Mouse (Mus musculus): Measurements from ENCODE around the gene Ift81.

DNA sequence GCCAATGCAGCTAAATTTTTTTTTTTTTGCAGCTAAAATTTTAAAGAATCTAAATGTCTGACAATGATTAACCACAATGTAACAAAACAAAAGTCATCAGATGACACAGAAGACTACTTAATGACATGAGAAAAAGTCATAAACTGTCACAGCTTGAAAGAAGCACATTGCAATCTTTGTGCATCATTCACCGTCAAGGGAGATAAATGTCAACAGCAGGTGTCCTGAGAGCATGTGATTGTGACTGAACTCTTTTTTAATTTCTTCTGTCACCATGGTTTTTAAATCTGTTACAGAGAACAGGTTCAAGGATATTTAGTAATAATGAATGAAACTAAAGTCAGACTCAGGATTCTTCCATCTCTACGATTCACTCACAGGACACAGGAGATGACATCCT, 9.4 kb downstream of the Ift81 start:
- no peak for TF ChIP-seq CTCF (IDR thresholded peaks at IDR 0.05; ENCODE audit: low read depth)
- TF ChIP-seq EP300 (IDR thresholded peaks at IDR 0.05; ENCODE audit: low read depth) = no peak

Measured in heart, postnatal 0 days (tissue).